Mouse (Mus musculus) heart, adult 9 months (tissue): ENCODE data around the gene Hist1h3g.
"Not testable (repeated sequence)": the region's sequence is repeated elsewhere in the genome, so short reads cannot be mapped to it uniquely, and the experiment has no call there.

Source experiments
- DNase-seq, 2 experiments: peaks; one replicate each; pipeline ENCODE4 v3.0.0; 2022; ENCODE audit warnings: low spot score in 2 of 2

Hist1h3g gene

DNA sequence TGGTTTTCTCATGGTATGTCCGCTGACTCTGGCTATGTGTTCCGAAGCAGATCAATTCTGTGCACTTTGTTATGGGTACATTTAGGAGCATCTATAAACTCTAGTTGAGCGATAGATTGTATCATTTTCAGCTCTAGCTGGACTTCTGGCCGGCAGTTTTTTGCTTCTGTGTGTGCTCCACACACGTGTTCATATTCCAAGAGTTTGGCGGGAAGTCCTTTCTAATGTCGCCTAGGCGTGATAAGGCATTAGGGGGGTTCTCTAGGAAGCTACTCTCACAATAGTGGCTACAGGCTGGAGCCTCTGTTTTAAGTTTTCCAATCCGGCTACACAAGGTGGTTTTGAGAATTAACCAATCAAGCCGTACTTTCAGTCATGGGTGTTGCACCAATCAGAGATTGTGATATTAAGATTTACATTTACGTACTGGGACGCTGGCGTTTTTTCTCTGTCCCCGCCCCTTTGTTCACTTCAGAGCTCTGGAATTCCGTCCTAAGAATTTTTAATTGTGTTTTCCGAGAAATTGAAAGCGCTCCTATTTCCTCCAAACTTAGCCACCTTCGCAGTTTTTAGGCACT is 20.7 kb downstream of the Hist1h3g start:
- DNase-seq: peak; percentile 84 to 88

DNA sequence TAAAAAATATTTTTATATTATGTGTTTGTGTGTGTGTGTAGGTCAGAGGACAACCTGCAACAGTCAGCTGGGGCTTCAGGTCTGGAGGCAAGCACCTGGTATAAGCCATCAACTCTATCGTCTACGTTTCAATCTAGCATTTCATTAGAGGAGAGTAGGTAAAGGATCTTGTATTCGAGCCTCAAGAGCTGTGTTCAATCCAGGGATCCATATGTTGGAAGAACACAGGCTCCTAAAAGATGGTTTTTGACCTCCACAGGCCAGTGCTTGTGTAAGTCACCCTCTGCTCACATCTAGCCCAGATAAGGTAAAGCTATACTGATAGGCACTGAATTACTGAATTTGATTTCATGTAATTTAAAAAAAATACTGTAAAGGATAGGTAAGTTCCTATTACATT is 21.7 kb downstream of the Hist1h3g start:
- DNase-seq: no peak

DNA sequence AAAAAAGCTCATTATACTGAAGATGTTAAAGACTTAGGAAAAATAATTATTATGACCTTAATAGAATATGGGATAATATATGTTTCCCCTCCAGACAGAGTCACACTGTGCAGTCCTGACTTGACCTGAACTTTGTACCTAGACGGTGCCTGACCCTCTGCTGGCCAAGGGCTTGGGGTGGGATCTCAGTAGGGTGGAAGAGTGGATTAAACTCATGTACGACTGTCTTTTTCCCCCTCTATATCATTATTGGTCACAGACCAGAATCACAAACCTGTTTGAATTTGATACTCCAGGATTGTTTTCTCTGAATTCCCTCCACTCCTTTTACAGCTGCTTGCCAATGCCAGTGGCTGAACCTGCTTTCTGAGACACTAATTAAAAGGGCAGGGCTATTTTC is 25.5 kb downstream of the Hist1h3g start:
- not testable (repeated sequence) for DNase-seq

DNA sequence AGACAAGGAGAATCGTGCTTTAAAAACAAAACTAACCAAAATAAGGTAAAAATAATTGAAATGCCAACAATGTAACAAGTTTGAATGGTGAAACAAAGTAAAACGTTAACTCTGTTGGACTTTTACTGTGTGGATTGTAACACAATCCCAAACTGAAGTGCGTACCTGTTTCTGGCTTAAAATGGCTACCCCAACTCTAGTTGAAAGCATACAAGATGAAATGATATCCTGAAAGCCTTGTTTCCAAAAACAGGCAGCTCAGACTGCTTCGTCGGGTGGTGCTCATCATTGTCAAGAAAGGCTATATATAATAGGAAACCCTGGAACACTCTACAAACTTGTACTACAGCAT is 26.3 kb downstream of the Hist1h3g start:
- DNase-seq: not testable (repeated sequence)

DNA sequence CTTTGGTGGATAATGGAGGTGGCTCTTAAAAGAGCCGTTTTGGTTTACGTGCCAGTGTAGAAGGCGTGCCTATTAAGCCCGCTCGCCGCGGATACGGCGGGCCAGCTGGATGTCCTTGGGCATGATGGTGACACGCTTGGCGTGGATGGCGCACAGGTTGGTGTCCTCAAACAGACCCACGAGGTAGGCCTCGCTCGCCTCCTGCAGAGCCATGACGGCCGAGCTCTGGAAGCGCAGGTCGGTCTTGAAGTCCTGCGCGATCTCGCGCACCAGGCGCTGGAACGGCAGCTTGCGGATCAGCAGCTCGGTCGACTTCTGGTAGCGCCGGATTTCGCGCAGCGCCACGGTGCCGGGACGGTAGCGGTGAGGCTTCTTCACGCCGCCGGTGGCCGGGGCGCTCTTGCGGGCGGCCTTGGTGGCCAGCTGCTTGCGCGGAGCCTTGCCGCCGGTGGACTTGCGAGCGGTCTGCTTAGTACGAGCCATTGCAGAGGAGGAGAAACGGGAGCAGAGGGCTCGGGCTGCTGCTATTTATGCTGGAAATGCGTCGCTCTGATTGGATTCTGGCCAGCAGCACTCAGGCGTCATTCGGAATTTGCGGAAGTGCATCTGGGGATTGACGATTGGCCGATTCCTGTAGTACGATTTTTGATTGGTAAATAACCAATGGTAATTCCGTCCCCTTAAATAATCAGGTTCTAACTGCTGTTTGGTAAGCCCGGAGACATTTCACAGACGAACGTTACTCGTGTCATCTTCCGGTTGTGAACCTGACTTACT is 26.8 kb downstream of the Hist1h3g start, which contains the start of gene Hist1h3e:
Hist1h3e (minus strand) TSS at position 487 of the 777 bp plus-strand sequence.
- DNase-seq: peak; percentile 94 to 96

DNA sequence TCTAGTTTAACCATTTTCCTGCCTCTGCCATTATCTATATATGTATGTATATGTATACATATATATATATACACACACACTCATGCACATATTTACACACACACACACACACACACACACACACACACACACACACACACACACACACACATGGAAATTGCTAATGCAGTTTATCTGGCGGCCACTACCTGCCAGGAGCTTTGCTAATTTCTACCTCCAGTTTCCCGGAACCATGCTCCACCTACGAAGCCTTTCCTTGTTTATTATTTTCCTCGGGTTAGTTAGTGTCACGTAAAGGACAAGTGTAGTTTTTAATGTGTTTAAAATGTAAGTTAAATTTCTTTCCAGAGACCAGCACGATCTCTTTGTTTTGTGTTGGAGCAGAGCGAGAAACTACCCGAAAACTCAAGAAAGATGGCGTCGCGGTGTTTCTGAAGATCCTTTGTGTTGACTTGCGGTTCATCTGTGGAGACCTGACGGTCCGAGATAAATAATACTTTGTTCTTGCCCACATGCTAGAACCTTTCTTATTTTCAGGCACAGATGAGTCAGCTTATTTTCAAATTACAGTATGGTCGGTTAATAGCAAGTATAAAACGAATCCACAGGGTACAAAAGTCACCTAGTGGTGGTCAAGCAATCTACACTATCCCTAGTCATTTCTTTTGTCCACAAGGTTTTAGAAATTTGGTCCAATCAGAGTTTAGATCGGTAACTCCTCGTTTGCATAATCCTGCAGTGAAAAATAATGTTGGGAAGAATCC is 27.7 kb downstream of the Hist1h3g start:
- peak; percentile 55 to 70 for DNase-seq

DNA sequence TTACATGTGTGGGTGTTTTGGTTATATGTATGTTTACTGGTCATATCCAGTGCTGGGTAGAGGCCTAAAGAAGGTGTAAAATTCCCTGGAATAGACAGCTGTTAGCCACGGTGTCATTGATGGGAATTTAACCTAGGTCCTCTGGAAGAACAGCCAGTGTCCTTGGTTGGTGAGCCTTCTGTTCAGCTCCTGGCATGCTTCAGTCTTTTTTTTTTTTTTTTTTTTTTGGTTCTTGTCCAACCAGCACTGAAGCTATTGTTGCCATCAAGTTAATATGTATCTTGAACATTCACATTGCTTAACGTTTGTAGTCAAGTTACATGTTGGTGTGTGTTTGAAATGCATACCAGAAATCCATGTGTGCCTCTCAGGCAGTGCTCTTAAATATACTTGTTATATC is 29.3 kb downstream of the Hist1h3g start:
- DNase-seq: no peak

DNA sequence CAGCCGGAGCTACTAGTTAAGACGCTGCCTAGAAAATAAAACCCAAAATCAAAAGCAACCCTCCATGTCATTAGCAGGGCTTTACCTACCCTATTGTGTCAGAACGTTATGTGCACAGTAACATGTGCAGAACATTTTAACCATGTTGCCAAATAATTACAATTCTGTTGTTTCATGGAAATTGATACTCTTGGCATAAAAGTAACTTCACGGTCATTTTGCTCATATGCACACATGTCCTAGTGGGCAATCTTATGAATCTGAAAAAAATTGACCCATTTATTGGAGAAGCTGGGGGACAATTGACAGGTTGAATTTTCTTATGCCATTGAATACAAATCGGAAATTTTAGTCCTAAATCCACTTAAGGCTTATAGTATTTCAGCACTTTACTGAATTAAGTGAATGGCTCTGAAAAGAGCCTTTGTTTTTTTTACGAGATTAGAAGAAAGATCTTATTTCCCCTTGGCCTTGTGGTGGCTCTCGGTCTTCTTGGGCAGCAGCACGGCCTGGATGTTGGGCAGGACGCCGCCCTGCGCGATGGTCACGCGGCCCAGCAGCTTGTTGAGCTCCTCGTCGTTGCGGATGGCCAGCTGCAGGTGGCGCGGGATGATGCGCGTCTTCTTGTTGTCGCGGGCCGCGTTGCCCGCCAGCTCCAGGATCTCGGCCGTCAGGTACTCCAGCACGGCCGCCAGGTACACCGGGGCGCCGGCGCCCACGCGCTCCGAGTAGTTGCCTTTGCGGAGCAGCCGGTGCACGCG is 35.2 kb downstream of the Hist1h3g start:
- not testable (repeated sequence) for DNase-seq

DNA sequence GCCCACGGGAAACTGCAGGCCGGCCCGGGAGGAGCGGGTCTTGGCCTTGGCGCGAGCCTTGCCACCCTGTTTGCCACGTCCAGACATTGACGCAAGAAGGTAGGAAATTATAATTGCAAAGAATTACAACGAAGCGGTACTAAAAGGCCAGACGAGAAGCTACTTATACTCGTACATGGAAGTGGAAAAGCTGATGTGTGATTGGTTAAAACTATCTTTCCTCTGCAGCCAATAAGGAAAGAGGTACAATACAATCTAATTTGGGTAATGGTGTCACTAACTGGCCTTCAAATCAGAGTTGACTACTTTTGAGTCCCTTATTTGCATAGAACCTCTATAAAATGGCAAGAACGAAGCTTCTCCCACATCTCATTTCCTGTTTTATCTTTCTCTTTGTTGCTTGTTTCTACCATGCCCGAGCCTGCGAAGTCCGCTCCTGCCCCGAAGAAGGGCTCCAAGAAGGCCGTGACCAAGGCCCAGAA is 35.8 kb downstream of the Hist1h3g start, which contains the start of the genes Hist1h2ae and Hist1h2bg:
Hist1h2ae (minus strand) TSS at position 199 of the 482 bp plus-strand sequence.
Hist1h2bg (plus strand) TSS at position 375 of the 482 bp plus-strand sequence.
- peak; percentile 85 to 94 for DNase-seq

DNA sequence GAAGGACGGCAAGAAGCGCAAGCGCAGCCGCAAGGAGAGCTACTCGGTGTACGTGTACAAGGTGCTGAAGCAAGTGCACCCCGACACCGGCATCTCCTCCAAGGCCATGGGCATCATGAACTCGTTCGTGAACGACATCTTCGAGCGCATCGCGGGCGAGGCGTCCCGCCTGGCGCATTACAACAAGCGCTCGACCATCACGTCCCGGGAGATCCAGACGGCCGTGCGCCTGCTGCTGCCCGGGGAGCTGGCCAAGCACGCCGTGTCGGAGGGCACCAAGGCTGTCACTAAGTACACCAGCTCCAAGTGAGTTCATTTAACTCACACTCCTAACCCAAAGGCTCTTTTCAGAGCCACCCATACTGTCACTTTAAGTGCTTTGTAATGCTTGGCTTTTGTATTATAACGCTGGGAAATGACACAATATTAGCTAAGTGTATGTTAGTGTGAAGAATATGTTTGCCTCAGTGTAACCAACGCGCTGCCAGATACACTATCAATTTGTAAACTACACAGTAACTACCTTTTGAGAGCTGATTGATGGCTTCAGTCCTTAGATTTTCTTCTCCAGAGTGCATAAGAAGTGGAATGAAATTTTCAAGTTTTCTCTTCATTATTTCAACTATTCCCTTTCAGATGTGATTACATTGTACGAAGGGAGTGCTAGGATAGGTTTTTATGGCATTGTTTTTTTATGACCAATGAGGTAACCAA is 36.4 kb downstream of the Hist1h3g start:
- DNase-seq: not testable (repeated sequence)

DNA sequence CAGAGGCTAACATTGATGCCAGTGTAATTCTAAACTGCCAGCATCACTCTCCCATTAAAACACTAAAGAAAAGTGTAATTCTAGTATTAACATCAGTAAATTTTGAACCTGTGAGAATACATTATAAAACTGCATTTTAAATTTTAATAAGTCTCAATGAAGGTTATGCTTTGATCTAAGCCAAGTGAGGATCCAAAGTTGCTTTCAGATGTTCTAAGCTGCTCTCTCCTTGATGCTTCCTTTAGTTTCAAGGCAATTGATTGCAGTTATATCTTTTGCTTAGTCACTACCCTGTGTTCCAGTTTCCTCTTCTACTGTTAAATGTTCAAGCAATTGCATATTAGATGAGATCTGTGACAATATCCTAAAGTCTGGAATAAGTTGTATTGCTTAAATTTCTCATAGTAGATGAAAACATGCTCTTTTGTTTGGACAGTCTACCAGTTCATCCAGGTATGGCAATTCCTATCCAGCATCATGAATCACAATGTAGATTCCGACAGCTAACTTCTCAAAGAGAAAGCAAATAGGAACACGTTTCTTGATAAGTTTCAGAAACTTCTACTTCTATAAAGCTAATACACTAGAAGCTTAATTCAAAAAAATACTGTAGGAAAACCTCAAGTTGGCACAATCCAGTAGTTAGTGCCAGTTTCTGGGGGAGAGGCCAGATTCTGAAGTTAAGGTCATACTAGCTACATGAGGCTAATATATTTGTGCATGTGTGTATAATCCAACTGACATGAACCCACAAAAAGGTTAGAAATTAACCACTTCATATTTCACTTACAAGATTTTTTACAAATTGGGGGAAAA is 37.2 kb downstream of the Hist1h3g start:
- no peak for DNase-seq

DNA sequence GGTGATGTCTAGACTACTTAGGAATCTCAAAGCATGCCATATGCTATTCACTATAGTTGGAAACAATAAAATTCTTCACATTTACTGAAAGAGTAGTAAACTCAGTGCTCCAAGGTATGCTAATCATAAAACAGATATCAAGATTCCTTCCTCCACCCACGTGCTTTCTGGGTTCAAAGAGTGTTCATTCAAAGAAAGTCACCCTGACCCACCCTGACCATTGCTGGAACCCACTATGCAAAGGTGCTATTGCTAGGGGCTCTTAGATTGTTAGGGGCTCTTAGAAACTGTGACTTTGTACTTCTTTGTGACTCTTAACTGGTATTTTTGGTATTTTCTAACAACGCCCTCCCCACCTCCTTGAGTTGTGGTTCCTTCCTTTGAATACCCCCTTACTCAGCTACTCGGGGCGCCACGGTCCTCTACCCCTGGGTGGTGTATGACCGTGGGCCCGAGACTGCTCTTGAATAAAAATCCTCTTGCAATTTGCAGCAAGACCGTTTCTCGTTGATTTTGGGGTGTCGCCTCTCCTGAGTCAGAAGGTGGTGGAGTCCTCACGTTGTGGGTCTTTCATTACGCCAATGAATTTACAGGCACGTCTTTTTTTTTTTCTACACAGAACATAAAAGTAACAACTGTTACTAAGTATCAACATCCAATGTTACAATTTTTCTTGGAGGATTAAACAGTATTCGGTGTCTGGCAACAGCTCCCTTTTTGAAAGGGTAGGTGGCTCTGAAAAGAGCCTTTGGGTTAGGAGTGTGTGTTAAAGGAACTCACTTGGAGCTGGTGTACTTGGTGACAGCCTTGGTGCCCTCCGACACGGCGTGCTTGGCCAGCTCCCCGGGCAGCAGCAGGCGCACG is 38.0 kb downstream of the Hist1h3g start:
- not testable (repeated sequence) for DNase-seq

DNA sequence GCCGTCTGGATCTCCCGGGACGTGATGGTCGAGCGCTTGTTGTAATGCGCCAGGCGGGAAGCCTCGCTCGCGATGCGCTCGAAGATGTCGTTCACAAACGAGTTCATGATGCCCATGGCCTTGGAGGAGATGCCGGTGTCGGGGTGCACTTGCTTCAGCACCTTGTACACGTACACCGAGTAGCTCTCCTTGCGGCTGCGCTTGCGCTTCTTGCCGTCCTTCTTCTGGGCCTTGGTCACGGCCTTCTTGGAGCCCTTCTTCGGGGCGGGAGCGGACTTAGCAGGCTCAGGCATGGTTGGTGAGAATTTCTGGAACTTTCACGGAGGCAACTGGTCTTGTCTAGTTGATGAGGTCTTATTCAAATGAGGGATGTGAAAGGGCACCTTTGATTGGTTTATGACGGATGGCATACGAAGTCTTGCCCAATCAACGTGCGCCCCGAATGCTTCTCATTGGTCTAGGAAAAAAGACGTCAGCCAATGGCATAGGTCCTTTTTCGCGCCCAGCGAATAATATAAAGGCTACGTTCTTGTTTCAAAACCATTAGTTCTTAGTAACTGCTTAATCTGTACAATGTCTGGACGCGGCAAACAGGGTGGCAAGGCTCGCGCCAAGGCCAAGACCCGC is 38.8 kb downstream of the Hist1h3g start, which contains the start of the genes Hist1h2bf and Hist1h2ad:
Hist1h2bf (minus strand) TSS at position 299 of the 627 bp plus-strand sequence.
Hist1h2ad (plus strand) TSS at position 484 of the 627 bp plus-strand sequence.
- peak; percentile 89 to 95 for DNase-seq

DNA sequence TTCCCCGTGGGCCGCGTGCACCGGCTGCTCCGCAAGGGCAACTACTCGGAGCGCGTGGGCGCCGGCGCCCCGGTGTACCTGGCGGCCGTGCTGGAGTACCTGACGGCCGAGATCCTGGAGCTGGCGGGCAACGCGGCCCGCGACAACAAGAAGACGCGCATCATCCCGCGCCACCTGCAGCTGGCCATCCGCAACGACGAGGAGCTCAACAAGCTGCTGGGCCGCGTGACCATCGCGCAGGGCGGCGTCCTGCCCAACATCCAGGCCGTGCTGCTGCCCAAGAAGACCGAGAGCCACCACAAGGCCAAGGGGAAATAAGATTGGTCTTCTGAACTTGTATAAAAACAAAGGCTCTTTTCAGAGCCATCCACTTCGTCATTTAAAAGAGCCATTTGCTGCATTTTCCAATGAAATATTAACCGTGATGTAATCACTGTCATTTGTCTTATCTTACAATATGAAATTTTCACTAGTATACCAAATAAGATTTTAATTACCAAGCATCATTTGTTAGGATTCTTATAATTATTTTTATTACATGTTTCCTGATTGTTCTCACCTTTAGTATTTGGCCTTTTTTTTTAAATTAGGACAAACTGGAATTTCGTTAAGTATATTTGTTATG is 39.4 kb downstream of the Hist1h3g start:
- DNase-seq: not testable (repeated sequence)

DNA sequence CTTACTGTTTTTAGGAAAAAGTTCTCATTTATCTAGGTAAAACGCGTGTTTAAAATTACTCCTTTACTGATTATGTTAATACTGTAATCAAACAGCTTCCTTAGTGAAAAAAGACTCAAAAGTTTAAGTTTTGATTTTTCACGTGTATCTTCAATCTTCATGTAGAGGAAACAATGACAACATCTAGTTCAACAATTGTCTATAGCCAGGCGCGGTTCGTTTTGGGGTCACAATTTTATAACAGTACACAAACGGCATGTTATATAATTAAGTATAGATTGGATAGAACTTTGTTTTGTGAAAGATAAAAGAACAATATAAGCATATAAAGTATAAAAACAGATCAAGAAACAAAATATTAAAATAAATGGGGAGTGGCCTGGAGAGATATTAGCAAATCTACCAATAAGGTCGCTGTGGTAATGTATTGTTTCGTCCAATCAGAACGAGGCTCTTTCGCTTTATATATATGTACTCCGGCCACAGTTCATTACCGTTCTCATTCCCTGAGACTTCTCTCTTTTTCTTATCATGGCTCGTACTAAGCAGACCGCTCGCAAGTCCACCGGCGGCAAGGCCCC is 40.1 kb downstream of the Hist1h3g start, which contains the start of gene Hist1h3d:
Hist1h3d (plus strand) TSS at position 493 of the 581 bp plus-strand sequence.
- DNase-seq: peak; percentile 57 to 78

DNA sequence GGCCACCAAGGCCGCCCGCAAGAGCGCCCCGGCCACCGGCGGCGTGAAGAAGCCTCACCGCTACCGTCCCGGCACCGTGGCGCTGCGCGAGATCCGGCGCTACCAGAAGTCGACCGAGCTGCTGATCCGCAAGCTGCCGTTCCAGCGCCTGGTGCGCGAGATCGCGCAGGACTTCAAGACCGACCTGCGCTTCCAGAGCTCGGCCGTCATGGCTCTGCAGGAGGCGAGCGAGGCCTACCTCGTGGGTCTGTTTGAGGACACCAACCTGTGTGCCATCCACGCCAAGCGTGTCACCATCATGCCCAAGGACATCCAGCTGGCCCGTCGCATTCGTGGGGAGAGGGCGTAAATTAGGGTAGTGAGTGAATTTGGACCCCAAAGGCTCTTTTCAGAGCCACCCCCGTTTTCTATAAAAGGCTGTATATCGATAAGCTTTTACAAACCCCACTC is 40.7 kb downstream of the Hist1h3g start:
- not testable (repeated sequence) for DNase-seq

DNA sequence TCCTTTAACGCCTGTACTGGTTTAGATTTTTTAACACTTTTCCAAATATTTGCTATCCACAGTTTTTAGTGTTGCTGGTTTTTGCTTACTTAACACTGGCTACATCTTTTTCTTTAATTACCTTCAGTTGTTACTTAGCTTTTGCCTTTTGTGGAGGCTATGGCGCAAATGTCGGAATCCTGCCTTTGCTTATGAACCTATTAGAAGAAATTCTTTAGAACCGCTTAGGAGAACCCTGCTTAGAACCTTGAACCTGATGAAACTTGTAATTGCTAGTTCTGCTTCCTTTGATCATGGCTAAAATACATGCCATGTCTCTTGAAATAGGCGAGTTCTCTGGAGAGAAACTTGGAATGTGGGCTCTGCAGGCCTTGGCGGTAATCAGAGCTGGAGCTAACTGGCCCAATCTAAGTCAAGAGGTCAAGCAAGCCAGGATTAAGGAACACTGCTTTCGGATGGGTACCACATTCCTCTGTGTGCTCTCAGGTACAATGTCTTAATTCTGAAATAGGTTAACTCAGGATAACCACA is 41.2 kb downstream of the Hist1h3g start:
- DNase-seq: no peak
